Mouse (Mus musculus) layer of hippocampus, adult 18-20 months (tissue): ENCODE results near the gene Amotl2. TPM values are rescaled to one million over a fixed set of nuclear protein-coding genes. Genes with fewer than 3 reads are reported as not detected.
A peak's percentile ranks its signal among the peaks of the same experiment; 100 is the strongest.

Experiments used
- DNase-seq, 2 experiments: peaks; one replicate each; pipeline ENCODE4 v3.0.0; 2022; ENCODE audit warnings: low spot score in 2 of 2
- total RNA-seq, 2 experiments: library from RNA; stranded (reverse); gene quantifications; 2 replicates each; pipeline ENCODE4 v1.2.3; 2021

Amotl2 gene
- total RNA-seq, 2 experiments from 2014 or later, result 19.2 to 20.5 TPM

GRCm38 (mm10) chr9:102718676-102719075, 2.2 kb downstream of the Amotl2 start:
- DNase-seq, result peak in 1 of 2 experiments; percentile 30

- no peak for DNase-seq
Observed at GRCm38 (mm10) chr9:102719085-102719484, 2.6 kb downstream of the Amotl2 start.

GRCm38 (mm10) chr9:102719936-102720566, 3.6 kb downstream of the Amotl2 start:
- no peak for DNase-seq

- no peak for DNase-seq
Observed at GRCm38 (mm10) chr9:102720567-102721167, 4.2 kb downstream of the Amotl2 start.

- DNase-seq, result no peak
Observed at GRCm38 (mm10) chr9:102721406-102721978, 5.0 kb downstream of the Amotl2 start.

GRCm38 (mm10) chr9:102722071-102722561, 5.6 kb downstream of the Amotl2 start:
- DNase-seq, result no peak

- DNase-seq, result no peak
Observed at GRCm38 (mm10) chr9:102722750-102723149, 6.3 kb downstream of the Amotl2 start.

- no peak for DNase-seq
Observed at GRCm38 (mm10) chr9:102723241-102723709, 6.8 kb downstream of the Amotl2 start.

- peak; percentile 71 to 84 for DNase-seq
Observed at GRCm38 (mm10) chr9:102723990-102724461, 7.6 kb downstream of the Amotl2 start.

- DNase-seq, result no peak
Observed at GRCm38 (mm10) chr9:102724942-102725341, 8.5 kb downstream of the Amotl2 start.

GRCm38 (mm10) chr9:102725958-102726654, 9.6 kb downstream of the Amotl2 start:
- DNase-seq, result peak in 1 of 2 experiments; percentile 67

GRCm38 (mm10) chr9:102726811-102727210, 10.3 kb downstream of the Amotl2 start:
- no peak for DNase-seq

GRCm38 (mm10) chr9:102727662-102728468, 11.4 kb downstream of the Amotl2 start:
- no peak for DNase-seq

GRCm38 (mm10) chr9:102728469-102728747, 11.9 kb downstream of the Amotl2 start:
- no peak for DNase-seq

GRCm38 (mm10) chr9:102729093-102729845, 12.8 kb downstream of the Amotl2 start:
- no peak for DNase-seq

- no peak for DNase-seq
Observed at GRCm38 (mm10) chr9:102729876-102730413, 13.5 kb downstream of the Amotl2 start.

GRCm38 (mm10) chr9:102731044-102731471, 14.6 kb downstream of the Amotl2 start:
- DNase-seq, result no peak

- DNase-seq, result no peak
Observed at GRCm38 (mm10) chr9:102731574-102732175, 15.2 kb downstream of the Amotl2 start.

- DNase-seq, result no peak
Observed at GRCm38 (mm10) chr9:102732326-102732865, 15.9 kb downstream of the Amotl2 start.
